Mouse (Mus musculus): Measurements from ENCODE around the gene Ctf2. TPM values are rescaled to one million over a fixed set of nuclear protein-coding genes. Genes with fewer than 3 reads are reported as not detected.

The Ctf2 gene
- polyA plus RNA-seq (2012; fragmentation: generic; extraction: Trizol): under 1 TPM; 0.08 to 0.22 TPM

GRCm38 (mm10) chr7:127732066-127732465, at the start of gene Ctf2:
Ctf2 (minus strand) TSS chr7:127732166.

GRCm38 (mm10) chr7:127776426-127776825, 44.5 kb upstream of the Ctf2 start, which contains the start of gene Setd1a:
Setd1a (plus strand) TSS chr7:127776670.

GRCm38 (mm10) chr7:127769651-127770038, 37.7 kb upstream of the Ctf2 start, which contains the start of gene Orai3:
Orai3 (plus strand) TSS chr7:127769815.

GRCm38 (mm10) chr7:127744366-127745045, 12.5 kb upstream of the Ctf2 start, which contains the start of gene Fbxl19:
Fbxl19 (plus strand) TSS chr7:127744543.

DNA sequence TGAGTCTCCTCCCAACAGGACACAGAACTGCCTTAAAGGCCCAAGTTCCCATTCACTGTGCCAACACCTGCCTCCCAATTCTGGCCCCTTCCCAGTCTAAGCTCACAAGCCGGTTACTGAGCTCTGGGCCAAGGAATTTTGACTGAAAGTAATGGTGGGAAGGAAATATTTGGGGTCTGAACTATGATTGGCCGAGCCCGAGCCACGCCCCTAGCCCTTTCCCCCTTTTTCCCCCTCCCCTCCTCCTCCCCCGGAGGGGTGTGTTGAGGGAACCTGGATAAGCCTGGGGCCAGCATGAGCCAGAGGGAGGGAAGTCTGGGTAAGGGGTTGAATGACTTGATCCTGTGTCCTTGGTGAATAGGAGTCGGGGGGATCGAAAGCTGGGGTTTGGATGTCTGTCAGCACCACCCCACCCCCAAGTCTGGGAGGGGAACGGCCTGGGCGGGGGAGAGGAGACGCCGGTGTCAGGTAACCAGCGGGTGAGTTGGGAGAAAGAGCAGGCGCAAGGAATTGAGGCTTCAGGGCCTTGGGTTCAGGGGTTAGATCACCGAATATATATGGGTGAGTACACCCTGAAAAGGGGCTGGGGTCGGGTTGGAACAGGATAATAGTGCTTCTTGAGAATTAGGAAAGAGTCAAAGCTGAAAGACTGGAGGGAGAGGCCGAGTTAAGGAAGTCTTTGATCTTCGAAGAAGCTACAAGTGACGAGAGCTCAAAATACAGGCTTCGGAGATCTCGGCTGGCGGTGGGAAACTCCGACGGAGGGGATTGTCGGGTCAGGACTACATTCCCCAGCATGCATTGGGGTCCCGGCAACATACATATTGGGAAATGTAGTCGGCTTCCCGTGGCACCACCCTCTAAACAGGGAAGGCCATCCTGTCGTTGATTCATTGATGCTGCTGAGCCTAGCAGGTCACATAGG, 19.2 kb downstream of the Ctf2 start, which contains the start of gene Ctf1:
TSS of gene Ctf1 (plus strand) at position 276 of the 925 bp plus-strand sequence.

DNA sequence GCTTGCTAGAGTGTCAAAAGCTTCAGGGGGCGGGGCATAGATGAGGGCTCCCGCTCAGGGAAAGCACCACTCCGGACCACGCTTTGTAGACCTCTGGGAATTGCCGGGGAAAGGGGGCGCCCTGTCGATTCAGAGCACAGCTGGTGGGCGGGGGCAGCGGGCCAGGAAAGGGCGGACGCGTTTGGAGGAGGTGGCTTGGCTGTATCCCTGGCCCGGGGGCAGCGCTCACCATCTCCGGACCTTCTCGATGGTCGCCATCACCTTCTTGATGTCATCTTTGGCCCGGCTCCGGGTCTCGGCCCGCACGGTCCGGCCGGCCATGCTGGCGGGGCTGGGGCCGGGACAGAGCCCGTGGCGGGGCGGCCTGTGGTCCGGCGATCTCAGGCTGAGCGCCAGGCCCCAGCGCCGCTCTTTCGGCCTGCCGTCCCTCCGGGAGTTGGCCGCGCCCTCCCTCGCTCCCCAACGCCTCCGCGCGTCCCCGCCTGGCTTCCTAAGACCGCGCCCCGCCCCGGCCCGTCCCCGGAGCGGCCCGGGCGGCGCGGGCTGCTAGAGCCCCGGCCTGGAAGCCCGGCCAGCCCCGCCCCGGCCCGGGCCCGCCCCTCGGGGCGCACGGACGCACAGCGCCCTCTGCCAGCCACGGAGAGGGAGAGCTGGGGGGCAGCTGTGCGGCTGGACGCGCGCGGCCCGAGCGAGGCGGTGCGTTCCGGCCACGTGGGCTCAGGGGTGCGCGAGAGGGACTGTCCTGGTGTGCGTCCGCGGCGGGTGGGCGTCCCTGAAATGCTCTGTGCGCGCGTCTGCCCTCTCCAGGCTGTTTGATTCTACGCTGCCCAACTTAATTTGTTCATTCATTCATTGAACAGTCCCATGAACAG, 23.5 kb downstream of the Ctf2 start, which contains the start of gene Bcl7c:
TSS of gene Bcl7c (minus strand) at position 727 of the 872 bp plus-strand sequence.

Other genes starting within 250 kb of the Ctf2 start
- gene Srcap, start 220.2 kb downstream of the Ctf2 start, polyA plus RNA-seq (2012; fragmentation: generic; extraction: Trizol): 10 to 100 TPM in 1 of 2 experiments, under 1 TPM in 1; 0.92 to 10.3 TPM
- gene Gm42715, start 212.6 kb downstream of the Ctf2 start, polyA plus RNA-seq (2012; fragmentation: generic; extraction: Trizol): 10 to 100 TPM in 1 of 2 experiments, 1 to 10 TPM in 1; 3.1 to 16.7 TPM
- 1 to 10 TPM; 1.6 to 2.0 TPM for gene Tmem265, start 170.8 kb downstream of the Ctf2 start, polyA plus RNA-seq (2012; fragmentation: generic; extraction: Trizol)
- 10 to 100 TPM; 18.5 to 31.4 TPM for gene Phkg2, start 158.8 kb downstream of the Ctf2 start, polyA plus RNA-seq (2012; fragmentation: generic; extraction: Trizol)
- gene Ccdc189, start 143.6 kb downstream of the Ctf2 start, polyA plus RNA-seq (2012; fragmentation: generic; extraction: Trizol): 10 to 100 TPM in 1 of 2 experiments, 1 to 10 TPM in 1; 7.1 to 20.8 TPM
- 10 to 100 TPM; 15.9 to 30.7 TPM for gene Rnf40, start 143.4 kb downstream of the Ctf2 start, polyA plus RNA-seq (2012; fragmentation: generic; extraction: Trizol)
- 1 to 10 TPM; 1.2 to 8.7 TPM for gene Zfp629, start 116.4 kb downstream of the Ctf2 start, polyA plus RNA-seq (2012; fragmentation: generic; extraction: Trizol)
- 100 to 1,000 TPM; 142 to 241 TPM for gene Bcl7c, start 23.2 kb downstream of the Ctf2 start, polyA plus RNA-seq (2012; fragmentation: generic; extraction: Trizol)
- 10 to 100 TPM in 1 of 2 experiments, 1 to 10 TPM in 1; 4.2 to 26.0 TPM for gene Ctf1, start 19.4 kb downstream of the Ctf2 start, polyA plus RNA-seq (2012; fragmentation: generic; extraction: Trizol)
- gene Fbxl19, start 12.4 kb upstream of the Ctf2 start, polyA plus RNA-seq (2012; fragmentation: generic; extraction: Trizol): 10 to 100 TPM; 15.7 to 19.4 TPM
- gene Orai3, start 37.6 kb upstream of the Ctf2 start, polyA plus RNA-seq (2012; fragmentation: generic; extraction: Trizol): 10 to 100 TPM; 15.6 to 39.0 TPM
- gene Setd1a, start 44.5 kb upstream of the Ctf2 start, polyA plus RNA-seq (2012; fragmentation: generic; extraction: Trizol): 10 to 100 TPM in 1 of 2 experiments, 1 to 10 TPM in 1; 5.5 to 15.8 TPM
- gene Gm49388, start 53.4 kb upstream of the Ctf2 start, polyA plus RNA-seq (2012; fragmentation: generic; extraction: Trizol): under 1 TPM in 1 of 2 experiments, not detected in 1; 0.13 TPM
- 10 to 100 TPM in 1 of 2 experiments, 1 to 10 TPM in 1; 9.4 to 28.8 TPM for gene Hsd3b7, start 68.4 kb upstream of the Ctf2 start, polyA plus RNA-seq (2012; fragmentation: generic; extraction: Trizol)
- gene Stx4a, start 92.1 kb upstream of the Ctf2 start, polyA plus RNA-seq (2012; fragmentation: generic; extraction: Trizol): 10 to 100 TPM; 23.3 to 77.8 TPM
- gene Stx1b, start 92.4 kb upstream of the Ctf2 start, polyA plus RNA-seq (2012; fragmentation: generic; extraction: Trizol): under 1 TPM in 1 of 2 experiments, not detected in 1; 0.35 TPM
- gene Zfp646, start 144.1 kb upstream of the Ctf2 start, polyA plus RNA-seq (2012; fragmentation: generic; extraction: Trizol): 10 to 100 TPM in 1 of 2 experiments, 1 to 10 TPM in 1; 2.0 to 13.2 TPM
- 10 to 100 TPM; 10.9 to 12.1 TPM for gene Zfp668, start 144.7 kb upstream of the Ctf2 start, polyA plus RNA-seq (2012; fragmentation: generic; extraction: Trizol)
- gene Prss53, start 158.8 kb upstream of the Ctf2 start, polyA plus RNA-seq (2012; fragmentation: generic; extraction: Trizol): 1 to 10 TPM in 1 of 2 experiments, under 1 TPM in 1; 0.22 to 2.9 TPM
- not detected for gene Gm21974, start 163.3 kb upstream of the Ctf2 start, polyA plus RNA-seq (2012; fragmentation: generic; extraction: Trizol)
- 100 to 1,000 TPM in 1 of 2 experiments, 10 to 100 TPM in 1; 75.2 to 309 TPM for gene Vkorc1, start 163.5 kb upstream of the Ctf2 start, polyA plus RNA-seq (2012; fragmentation: generic; extraction: Trizol)
- gene Bckdk, start 171.9 kb upstream of the Ctf2 start, polyA plus RNA-seq (2012; fragmentation: generic; extraction: Trizol): 10 to 100 TPM; 53.8 to 95.6 TPM
- gene Kat8, start 180.3 kb upstream of the Ctf2 start, polyA plus RNA-seq (2012; fragmentation: generic; extraction: Trizol): 10 to 100 TPM in 1 of 2 experiments, 1 to 10 TPM in 1; 8.2 to 22.4 TPM
- under 1 TPM in 1 of 2 experiments, not detected in 1; 0.05 TPM for gene Prss8, start 197.9 kb upstream of the Ctf2 start, polyA plus RNA-seq (2012; fragmentation: generic; extraction: Trizol)
- 10 to 100 TPM in 1 of 2 experiments, 1 to 10 TPM in 1; 4.6 to 11.2 TPM for gene Prss36, start 214.6 kb upstream of the Ctf2 start, polyA plus RNA-seq (2012; fragmentation: generic; extraction: Trizol)
- 100 to 1,000 TPM; 140 to 298 TPM for gene Fus, start 235.3 kb upstream of the Ctf2 start, polyA plus RNA-seq (2012; fragmentation: generic; extraction: Trizol)

Data from C3H10T1/2 (cell line).